ENCODE assay signal across 11 mouse cellular contexts in the genomic region with DNA sequence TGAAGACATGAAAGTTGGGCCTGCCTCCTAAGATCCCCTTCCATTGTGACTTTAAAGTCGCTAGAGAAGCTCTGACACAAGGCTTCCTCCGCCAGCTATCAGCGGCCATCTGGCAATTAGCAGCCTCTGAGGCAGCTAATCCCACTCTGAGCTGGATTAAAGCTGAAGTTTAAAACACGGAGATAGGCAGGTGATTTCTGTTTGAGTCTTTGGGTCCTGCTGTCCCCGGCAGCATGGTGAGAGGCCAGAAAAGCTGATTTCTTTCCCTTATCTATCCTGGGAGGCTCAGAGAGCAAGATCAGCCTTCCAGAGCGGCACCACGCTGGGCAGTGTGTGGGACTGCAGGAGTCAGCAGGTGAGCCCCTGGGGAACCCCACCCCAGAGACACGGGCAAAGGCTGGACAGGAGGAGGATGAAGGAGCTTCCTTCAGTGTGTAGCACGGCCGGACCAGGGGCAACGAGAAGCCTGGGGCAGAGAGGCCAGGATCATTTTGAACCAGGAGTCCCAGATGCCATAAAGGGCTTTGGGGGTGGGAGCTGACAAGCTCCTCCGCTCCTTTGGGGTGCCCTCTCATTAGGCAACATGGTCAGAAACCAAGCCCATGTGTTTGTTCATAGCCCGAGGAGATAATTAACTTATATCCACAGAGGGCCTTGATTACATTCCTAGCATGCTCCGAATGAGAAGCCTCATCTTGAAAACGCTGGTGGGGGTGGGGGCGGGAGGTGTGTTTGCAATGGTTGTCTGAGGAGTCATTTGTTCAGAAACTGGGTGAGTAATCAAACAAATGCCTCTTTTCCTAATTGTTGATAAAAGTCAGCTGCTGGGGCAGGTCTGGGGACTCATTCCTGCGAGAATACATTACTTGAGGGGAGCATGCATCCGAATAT.
DNase-seq lines count a peak whose midpoint lies in the region; ATAC-seq and TF ChIP-seq lines count a peak whose summit lies in the region.
"Had no signal": no experiment of that assay in that cellular context is flagged by ENCODE, and none has a peak within 500 bp of the region (broad histone marks: within the 10 kb centered on the region; RNA-seq: fewer than 3 reads in every experiment).

No protein-coding gene starts in this region.

- CTCF ChIA-PET in Patski (lab: Charles Lee), result no interaction called here

- H3K4me3 ChIP-seq in forebrain, embryonic 10.5 days, result no peak overlapping the region
- H3K4me3 ChIP-seq in forebrain, embryonic 16.5 days (replicated peaks; ENCODE audit: low read length), result no peak overlapping the region
- no peak overlapping the region for H3K4me3 ChIP-seq in hindbrain, embryonic 14.5 days (replicated peaks; ENCODE audit: low read length)
- no peak overlapping the region for H3K4me3 ChIP-seq in hindbrain, embryonic 16.5 days (ENCODE audit: low read length)
- H3K4me3 ChIP-seq in midbrain, embryonic 12.5 days, result no peak overlapping the region
- H3K4me3 ChIP-seq: left cerebral cortex, adult 2 months had no signal

- no peak for DNase-seq in forebrain, embryonic 10.5 days (ENCODE audit: extremely low spot score, low spot score)
- DNase-seq in hindbrain, embryonic 14.5 days (ENCODE audit: low spot score), result peak; percentile 28
- DNase-seq in Patski (ENCODE audit: low read depth, low spot score), result peak; percentile 2
- DNase-seq in MN1 (ENCODE audit: low spot score), result no peak
- no peak for DNase-seq in testis, postnatal 10 days (ENCODE audit: low spot score)
- DNase-seq: adrenal gland, adult 2 months; kidney, adult 18-20 months had no signal

- in situ Hi-C loops in Patski (cut with MboI; ENCODE audit: low pct_unique_long_range_greater_than_20kb), result no loop called here

- peaks cover 18% of the 10 kb centered on the region for H3K4me1 ChIP-seq in forebrain, embryonic 10.5 days
- no peaks in the 10 kb centered on the region for H3K4me1 ChIP-seq in forebrain, embryonic 16.5 days (replicated peaks; ENCODE audit: control insufficient read depth, insufficient read depth, low read length)
- peaks cover 11% of the 10 kb centered on the region for H3K4me1 ChIP-seq in hindbrain, embryonic 14.5 days (replicated peaks; ENCODE audit: control insufficient read depth, insufficient read depth, low read length)
- peaks cover 2% of the 10 kb centered on the region; the same call in 1 of the 2 replicates for H3K4me1 ChIP-seq in hindbrain, embryonic 16.5 days (ENCODE audit: control insufficient read depth, insufficient read depth, low read depth, low read length)
- H3K4me1 ChIP-seq in midbrain, embryonic 12.5 days, result peaks cover 7% of the 10 kb centered on the region; the same call in 1 of the 2 replicates

- WGBS in forebrain, embryonic 10.5 days, result 14% methylated on average over 18 of the region's 18 CpGs
- WGBS in forebrain, embryonic 16.5 days, result 15% methylated on average over 18 of the region's 18 CpGs
- 31% methylated on average over 18 of the region's 18 CpGs for WGBS in hindbrain, embryonic 14.5 days
- WGBS in hindbrain, embryonic 16.5 days, result 35% methylated on average over 18 of the region's 18 CpGs
- WGBS in midbrain, embryonic 12.5 days, result 15% methylated on average over 18 of the region's 18 CpGs

- no peak for TF ChIP-seq CTCF in Patski (IDR thresholded peaks at IDR 0.05)

- POLR2A ChIA-PET in Patski (lab: Charles Lee), result no interaction called here

- H3K27me3 ChIP-seq in forebrain, embryonic 10.5 days (ENCODE audit: poor library complexity, severe bottlenecking), result no peaks in the 10 kb centered on the region
- H3K27me3 ChIP-seq in forebrain, embryonic 16.5 days (replicated peaks; ENCODE audit: control insufficient read depth, insufficient read depth, low read length), result no peaks in the 10 kb centered on the region
- no peaks in the 10 kb centered on the region for H3K27me3 ChIP-seq in hindbrain, embryonic 14.5 days (ENCODE audit: control insufficient read depth, insufficient read depth, low read length)
- no peaks in the 10 kb centered on the region for H3K27me3 ChIP-seq in hindbrain, embryonic 16.5 days (replicated peaks; ENCODE audit: control insufficient read depth, insufficient read depth, low read length)
- H3K27me3 ChIP-seq in Patski, result no peaks in the 10 kb centered on the region
- no peaks in the 10 kb centered on the region for H3K27me3 ChIP-seq in midbrain, embryonic 12.5 days

- no peak for ATAC-seq in forebrain, embryonic 16.5 days
- peak; percentile 40; the same call in 1 of the 2 replicates for ATAC-seq in hindbrain, embryonic 14.5 days (ENCODE audit: low FRiP score)
- no peak for ATAC-seq in hindbrain, embryonic 16.5 days
- ATAC-seq in Patski, result peak; percentile 51
- ATAC-seq in midbrain, embryonic 12.5 days (ENCODE audit: low FRiP score, low read depth), result peak; percentile 79

- no peak overlapping the region for H3K4me2 ChIP-seq in forebrain, embryonic 16.5 days (ENCODE audit: low read length)
- no peak overlapping the region for H3K4me2 ChIP-seq in hindbrain, embryonic 14.5 days (replicated peaks)
- H3K4me2 ChIP-seq in hindbrain, embryonic 16.5 days (ENCODE audit: low read length), result no peak overlapping the region
- H3K4me2 ChIP-seq in midbrain, embryonic 12.5 days (replicated peaks), result peak overlapping the region; percentile 16; the same call in 1 of the 2 replicates

- H3K9me3 ChIP-seq in forebrain, embryonic 10.5 days, result no peaks in the 10 kb centered on the region
- no peaks in the 10 kb centered on the region for H3K9me3 ChIP-seq in forebrain, embryonic 16.5 days (ENCODE audit: control insufficient read depth, low read length)
- no peaks in the 10 kb centered on the region for H3K9me3 ChIP-seq in hindbrain, embryonic 14.5 days (ENCODE audit: control insufficient read depth, low read length)
- no peaks in the 10 kb centered on the region for H3K9me3 ChIP-seq in hindbrain, embryonic 16.5 days (ENCODE audit: control insufficient read depth, low read length)
- H3K9me3 ChIP-seq in midbrain, embryonic 12.5 days, result no peaks in the 10 kb centered on the region

- peak overlapping the region; percentile 56; the same call in 1 of the 2 replicates for H3K27ac ChIP-seq in forebrain, embryonic 10.5 days
- H3K27ac ChIP-seq in forebrain, embryonic 16.5 days (ENCODE audit: low read length), result no peak overlapping the region
- H3K27ac ChIP-seq in hindbrain, embryonic 14.5 days, result peak overlapping the region; percentile 29; the same call in 1 of the 2 replicates
- no peak overlapping the region for H3K27ac ChIP-seq in hindbrain, embryonic 16.5 days (ENCODE audit: low read depth, low read length)
- no peak overlapping the region; the same call in 1 of the 2 replicates for H3K27ac ChIP-seq in midbrain, embryonic 12.5 days (replicated peaks)
- H3K27ac ChIP-seq: left cerebral cortex, adult 2 months had no signal

- H3K36me3 ChIP-seq in forebrain, embryonic 10.5 days (replicated peaks), result no peaks in the 10 kb centered on the region
- no peaks in the 10 kb centered on the region for H3K36me3 ChIP-seq in forebrain, embryonic 16.5 days (ENCODE audit: control insufficient read depth, insufficient read depth)
- no peaks in the 10 kb centered on the region for H3K36me3 ChIP-seq in hindbrain, embryonic 14.5 days (replicated peaks; ENCODE audit: control insufficient read depth, insufficient read depth)
- H3K36me3 ChIP-seq in hindbrain, embryonic 16.5 days (ENCODE audit: control insufficient read depth, insufficient read depth, low read length), result no peaks in the 10 kb centered on the region
- no peaks in the 10 kb centered on the region for H3K36me3 ChIP-seq in midbrain, embryonic 12.5 days

- no peak overlapping the region for H3K9ac ChIP-seq in forebrain, embryonic 16.5 days (replicated peaks; ENCODE audit: low read depth, low read length)
- no peak overlapping the region for H3K9ac ChIP-seq in hindbrain, embryonic 14.5 days
- no peak overlapping the region for H3K9ac ChIP-seq in hindbrain, embryonic 16.5 days (ENCODE audit: low read depth, low read length)
- H3K9ac ChIP-seq in midbrain, embryonic 12.5 days (replicated peaks), result no peak overlapping the region

Comparison
In these comparisons a context has a peak if more than half of its experiments do, and no peak if none do; other contexts are left out.
1. H3K27ac ChIP-seq: peak in forebrain, embryonic 10.5 days (single experiment) and hindbrain, embryonic 14.5 days (single experiment); none in forebrain, embryonic 16.5 days (single experiment), hindbrain, embryonic 16.5 days (single experiment) and midbrain, embryonic 12.5 days (single experiment).
2. ATAC-seq: peak in hindbrain, embryonic 14.5 days (single experiment), Patski (single experiment) and midbrain, embryonic 12.5 days (single experiment); none in forebrain, embryonic 16.5 days (single experiment) and hindbrain, embryonic 16.5 days (single experiment).
3. DNase-seq: peak in hindbrain, embryonic 14.5 days (single experiment) and Patski (single experiment); none in forebrain, embryonic 10.5 days (single experiment), MN1 (single experiment) and testis, postnatal 10 days (single experiment).